Mouse (Mus musculus): ENCODE measurements at regions not wholly inside any gene's neighbourhood (a gene's known extent, or its start where the extent isn't known, plus 50 kb on each side); places are given as distances from the start of the nearest gene placed in this dataset.

DNA sequence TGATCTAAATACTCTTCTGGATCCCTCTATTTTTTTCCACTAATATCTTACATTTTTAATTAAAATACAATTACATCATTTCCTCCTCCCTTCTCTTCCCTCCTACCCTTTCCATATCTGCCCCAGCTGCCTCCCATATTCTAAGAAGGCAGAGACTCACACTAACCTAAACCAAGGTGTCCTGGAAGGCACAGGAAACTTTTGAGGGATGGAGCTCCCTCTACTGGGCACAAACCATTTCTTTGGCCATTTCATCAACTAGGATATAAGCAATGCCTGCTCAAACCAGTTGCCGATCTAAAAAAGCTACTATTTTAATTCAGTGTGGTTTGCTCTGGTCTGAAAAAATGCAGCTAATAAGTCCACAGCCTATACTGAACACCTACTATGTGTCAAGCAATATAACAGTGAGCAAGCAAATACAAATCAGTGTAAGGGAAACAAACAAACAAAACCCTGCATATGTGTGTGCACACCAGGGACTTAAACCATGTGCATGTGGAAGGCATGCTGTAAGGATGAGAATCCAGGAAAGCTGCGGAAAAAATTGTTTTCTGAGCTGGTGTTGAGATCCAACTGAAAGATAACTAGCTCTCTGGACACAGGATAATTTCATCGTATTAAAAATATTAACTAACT is 182.3 kb upstream of the Lmcd1 start:
- intact Hi-C loops (cut with DNase I), result no loop called here
- DNase-seq (ENCODE audit: low spot score in 2 of 2), result peak; percentile 74 to 83

DNA sequence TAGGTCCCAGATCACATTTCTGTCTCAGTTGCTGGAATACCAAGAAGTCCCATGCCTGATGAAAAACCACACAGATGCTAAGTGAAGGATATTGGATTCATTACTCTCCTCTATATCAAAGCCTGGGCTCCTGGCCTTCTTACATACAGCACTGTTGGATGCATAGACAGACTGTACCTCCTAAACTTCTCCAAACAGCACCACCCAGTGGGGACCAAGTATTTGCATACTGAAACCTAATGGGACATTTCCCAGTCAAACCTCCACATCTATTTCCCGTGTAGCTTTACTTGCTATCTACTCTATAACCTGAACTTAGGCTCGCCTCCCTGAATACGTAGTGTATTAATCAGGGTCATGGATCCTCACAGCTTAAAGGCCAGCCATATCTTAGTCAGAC is 180.3 kb upstream of the Lmcd1 start:
- intact Hi-C loops (cut with DNase I), result no loop called here
- DNase-seq (ENCODE audit: low spot score in 2 of 2), result peak in 1 of 2 experiments; percentile 9

DNA sequence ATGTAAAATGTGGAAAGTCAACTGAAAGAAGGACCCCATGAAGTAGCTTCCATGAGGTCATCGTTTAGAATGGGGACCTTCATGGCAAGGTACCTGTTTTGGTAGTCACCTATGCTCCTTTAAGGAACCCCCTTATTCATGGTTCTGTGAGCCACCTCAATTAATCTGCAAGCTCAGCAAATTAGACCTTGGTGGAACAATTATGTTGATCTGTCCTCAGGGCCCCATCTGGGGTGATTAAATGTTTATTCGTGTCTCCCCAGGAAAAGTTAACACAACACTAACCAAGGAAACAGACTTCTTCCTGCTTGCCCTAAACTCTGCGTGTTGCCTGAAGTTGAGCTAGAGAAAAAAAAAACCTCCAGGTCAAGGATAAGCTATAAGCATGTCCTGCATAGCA is 175.9 kb upstream of the Lmcd1 start:
- intact Hi-C loops (cut with DNase I), result no loop called here
- no peak for DNase-seq (ENCODE audit: low spot score in 2 of 2)

DNA sequence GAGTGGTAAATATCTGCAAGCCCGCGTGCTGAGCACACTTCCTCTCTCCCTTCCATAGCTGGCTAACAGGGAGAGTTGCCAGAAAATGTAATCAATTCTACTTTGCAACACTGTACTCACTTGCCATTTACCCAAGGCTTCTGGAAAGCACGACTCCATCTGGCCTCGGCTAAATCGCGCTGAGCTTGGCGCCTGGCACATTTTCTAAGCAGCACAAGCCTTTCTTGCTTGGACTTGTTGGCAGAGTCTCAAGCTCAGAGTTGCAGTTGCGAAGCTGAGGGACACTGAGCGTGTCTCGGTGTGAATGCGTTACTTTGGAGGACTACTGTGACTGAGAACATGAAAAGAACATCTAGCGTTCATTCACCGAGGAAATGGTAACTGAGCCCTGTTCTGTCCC is 164.9 kb upstream of the Lmcd1 start:
- DNase-seq (ENCODE audit: low spot score in 2 of 2), result peak; percentile 77 to 92
- intact Hi-C loops (cut with DNase I), result no loop called here

- intact Hi-C loops (cut with DNase I), result no loop called here
- no peak for DNase-seq (ENCODE audit: low spot score in 2 of 2)
Measured at GRCm38 (mm10) chr6:112119180-112119579, 154.4 kb upstream of the Lmcd1 start.

DNA sequence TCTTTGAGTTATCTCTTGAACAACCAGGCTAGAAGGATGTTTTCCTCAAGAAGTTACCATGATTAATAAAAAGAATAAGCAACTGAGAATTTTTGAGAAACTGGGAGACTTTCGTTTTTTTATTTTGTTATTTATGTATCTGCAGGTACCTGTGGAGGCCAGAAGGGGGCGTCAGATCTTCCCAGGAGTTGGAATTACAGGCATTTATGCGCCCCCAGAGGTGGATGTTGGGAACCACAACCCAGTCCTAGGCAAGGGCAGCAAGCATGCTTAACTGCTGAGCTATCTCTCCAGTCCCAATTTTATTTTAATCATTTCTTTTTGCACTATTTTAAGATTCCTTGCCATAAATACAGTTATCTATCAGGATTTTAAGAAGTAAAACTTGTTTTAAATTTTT is 140.0 kb upstream of the Lmcd1 start:
- DNase-seq (ENCODE audit: low spot score in 2 of 2), result peak; percentile 9 to 15
- intact Hi-C loops (cut with DNase I), result no loop called here

DNA sequence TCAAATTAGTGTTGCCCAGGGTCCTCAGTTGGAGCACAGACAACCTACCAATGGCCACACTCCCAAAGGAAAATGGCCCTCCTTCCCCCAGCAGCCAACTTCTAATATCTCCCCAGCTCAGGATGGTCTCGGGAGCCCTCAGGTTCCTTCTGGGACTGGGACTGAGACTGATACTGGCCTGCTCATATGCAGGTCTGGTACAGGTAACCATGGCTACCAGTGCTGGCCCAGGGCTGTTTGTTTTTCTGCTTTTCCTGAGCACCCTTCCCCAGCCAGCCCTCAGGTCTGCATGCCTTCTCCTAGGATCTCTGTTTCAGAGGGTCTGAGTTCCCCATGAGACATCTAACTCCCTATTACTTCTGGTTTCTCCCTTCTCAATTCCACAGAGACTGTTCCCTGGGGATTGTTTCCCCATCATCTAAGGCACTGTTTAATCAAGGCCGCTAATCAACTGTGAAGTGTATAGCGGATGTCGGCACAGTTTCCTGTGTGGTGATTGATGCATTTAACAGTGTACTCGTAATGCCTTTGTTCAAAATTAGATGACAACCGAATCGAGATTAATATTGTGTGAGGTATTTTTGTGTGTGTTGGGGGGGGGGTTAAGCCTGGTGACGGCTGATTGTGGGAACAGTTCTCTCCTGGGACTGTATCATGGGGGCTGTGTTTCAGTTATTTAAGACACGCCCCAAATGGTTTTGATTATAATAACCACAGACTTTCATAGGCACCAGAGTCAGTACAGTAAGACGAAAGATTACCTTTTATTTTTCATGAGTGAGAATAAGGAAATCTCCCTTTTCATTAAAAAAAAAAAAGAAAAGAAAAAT is 120.8 kb upstream of the Lmcd1 start:
- DNase-seq (ENCODE audit: low spot score in 2 of 2), result no peak
- intact Hi-C loops (cut with DNase I), result no loop called here

DNA sequence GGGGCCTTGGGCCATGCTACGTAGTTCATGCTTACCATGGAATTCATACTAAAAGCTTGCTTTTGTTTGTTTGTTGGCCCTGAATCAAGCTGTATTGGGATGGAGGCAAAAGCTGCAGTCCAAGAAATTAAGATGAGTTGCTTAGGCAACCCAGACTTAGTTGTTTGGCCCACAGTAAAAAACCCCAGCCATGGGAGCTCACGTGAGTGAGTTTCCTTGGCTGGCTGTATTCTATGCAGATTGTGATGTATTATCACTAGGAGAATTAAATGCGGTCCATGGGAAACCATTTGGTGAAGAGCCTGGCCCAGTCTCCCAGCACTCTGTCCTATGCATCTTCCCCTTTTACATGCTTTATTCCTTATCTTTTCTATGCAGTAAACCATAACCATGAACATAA is 106.1 kb upstream of the Lmcd1 start:
- intact Hi-C loops (cut with DNase I), result no loop called here
- no peak for DNase-seq (ENCODE audit: low spot score in 2 of 2)

GRCm38 (mm10) chr6:112176344-112176743 is 97.2 kb upstream of the Lmcd1 start:
- DNase-seq (ENCODE audit: low spot score in 2 of 2), result no peak

GRCm38 (mm10) chr6:112187636-112188035 is 85.9 kb upstream of the Lmcd1 start:
- intact Hi-C loops (cut with DNase I), result no loop called here
- DNase-seq (ENCODE audit: low spot score in 2 of 2), result no peak

More at GRCm38 (mm10) chr6:112176344-112176743, 97.2 kb upstream of the Lmcd1 start:
- intact Hi-C loops (cut with DNase I), result no loop called here

DNA sequence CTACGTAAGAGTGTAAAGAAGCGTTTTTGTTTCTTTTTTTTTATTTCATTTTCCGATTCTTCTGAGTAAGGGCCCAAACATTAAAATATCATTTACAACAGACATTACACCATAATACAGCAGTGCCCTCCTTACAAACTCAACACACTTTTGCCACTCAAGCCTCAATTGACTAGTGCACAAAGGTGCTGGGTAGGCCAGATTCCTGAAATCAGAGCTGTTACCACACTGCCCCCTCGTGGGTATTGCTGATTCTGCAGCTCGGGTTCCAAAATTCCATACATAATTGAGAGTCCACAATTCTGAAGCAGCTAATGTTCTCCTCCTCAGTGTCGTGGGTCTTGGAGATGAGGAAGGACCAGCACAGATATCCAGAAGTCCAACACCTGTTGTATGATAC is 82.5 kb upstream of the Lmcd1 start:
- peak; percentile 81 to 88 for DNase-seq (ENCODE audit: low spot score in 2 of 2)
- intact Hi-C loops (cut with DNase I), result loop anchor here (10.0 kb wide), 1 partner anchor 1546 kb away; the partner anchor contains the start of gene Grm7

DNA sequence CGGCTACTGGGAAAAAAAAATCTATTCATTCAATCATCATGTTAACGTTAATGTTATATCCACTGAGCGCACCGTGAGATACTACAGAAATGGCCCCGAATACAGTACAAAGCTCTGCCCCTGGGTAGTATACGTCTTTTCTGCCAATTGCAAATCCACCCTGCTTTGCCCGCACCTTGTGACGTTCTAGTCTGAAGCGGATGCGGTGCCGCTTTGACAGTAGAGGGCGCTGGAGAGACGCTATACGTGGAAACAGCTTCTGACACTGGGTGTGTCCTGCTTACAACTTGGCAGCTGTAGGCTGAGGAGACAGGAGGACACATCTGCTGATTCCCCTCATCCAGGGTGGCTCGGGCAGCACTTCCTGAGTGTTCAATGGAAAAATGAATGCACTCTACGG is 76.1 kb upstream of the Lmcd1 start:
- DNase-seq (ENCODE audit: low spot score in 2 of 2), result peak; percentile 92 to 96
- intact Hi-C loops (cut with DNase I), result loop anchor here (10.0 kb wide), 1 partner anchor 1553 kb away; the partner anchor contains the start of gene Grm7

GRCm38 (mm10) chr6:112199241-112199640 is 74.3 kb upstream of the Lmcd1 start:
- intact Hi-C loops (cut with DNase I), result loop anchor here (10.0 kb wide), 1 partner anchor 1554 kb away; the partner anchor contains the start of gene Grm7
- no peak for DNase-seq (ENCODE audit: low spot score in 2 of 2)

GRCm38 (mm10) chr6:112202120-112202519 is 71.4 kb upstream of the Lmcd1 start:
- no peak for DNase-seq (ENCODE audit: low spot score in 2 of 2)
- intact Hi-C loops (cut with DNase I), result loop anchor here (10.0 kb wide), 1 partner anchor 283 kb away; the partner anchor contains the start of gene Oxtr

DNA sequence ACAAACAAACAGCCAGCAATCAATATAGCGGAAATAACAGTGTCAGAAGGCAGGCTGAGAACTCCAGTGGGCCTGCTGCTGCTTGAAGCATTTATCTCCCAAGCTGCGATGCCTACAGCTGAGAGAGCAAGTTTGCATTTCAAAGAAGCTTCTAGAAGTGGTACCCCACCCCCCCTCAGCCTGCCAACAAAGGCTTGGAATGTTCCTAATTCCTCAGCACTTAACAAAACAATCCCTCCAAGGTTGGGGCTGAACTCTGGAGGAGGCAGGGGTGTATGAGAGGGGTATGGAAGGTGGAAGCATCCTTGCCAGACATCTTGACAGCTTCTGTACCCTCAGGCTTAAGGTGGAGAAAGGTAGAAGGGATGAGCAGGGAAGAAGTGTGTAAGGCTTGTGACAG is 70.2 kb upstream of the Lmcd1 start:
- DNase-seq (ENCODE audit: low spot score in 2 of 2), result no peak
- intact Hi-C loops (cut with DNase I), result loop anchor here (10.0 kb wide), 1 partner anchor 281 kb away; the partner anchor contains the start of gene Oxtr

- intact Hi-C loops (cut with DNase I), result loop anchor here (10.0 kb wide), 1 partner anchor 280 kb away; the partner anchor contains the start of gene Oxtr
- DNase-seq (ENCODE audit: low spot score in 2 of 2), result no peak
Measured at GRCm38 (mm10) chr6:112204956-112205355, 68.6 kb upstream of the Lmcd1 start.

DNA sequence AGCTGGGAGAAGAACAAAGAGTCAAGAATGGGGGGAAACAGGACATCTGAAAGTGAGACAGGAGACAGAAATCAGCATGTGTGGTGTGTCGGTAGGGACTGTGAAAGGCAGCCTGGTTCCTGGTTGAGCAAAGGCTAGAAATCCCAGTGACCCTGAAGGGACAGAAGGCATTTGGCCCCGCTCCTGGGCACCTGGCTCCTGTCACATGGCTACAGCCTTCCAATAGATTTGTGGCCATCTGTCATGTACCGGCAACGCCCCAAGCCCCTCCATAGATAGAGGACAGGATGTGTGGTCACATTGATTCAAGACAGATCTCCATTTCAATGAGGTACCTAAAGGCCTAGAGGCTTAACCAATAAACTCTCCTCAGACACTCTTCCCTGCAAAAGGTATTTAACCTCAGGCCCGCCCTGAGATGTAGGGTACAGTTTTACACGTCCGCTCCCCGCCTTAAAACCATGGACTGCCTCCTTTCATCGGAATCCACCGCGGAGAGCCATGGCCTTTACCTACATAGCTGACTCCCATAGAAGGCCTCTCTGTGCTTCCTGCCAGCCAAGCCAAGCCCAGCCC is 68.0 kb upstream of the Lmcd1 start:
- DNase-seq (ENCODE audit: low spot score in 2 of 2), result no peak
- intact Hi-C loops (cut with DNase I), result loop anchor here (10.0 kb wide), 1 partner anchor 279 kb away; the partner anchor contains the start of gene Oxtr

GRCm38 (mm10) chr6:112207229-112207628 is 66.3 kb upstream of the Lmcd1 start:
- DNase-seq (ENCODE audit: low spot score in 2 of 2), result peak; percentile 66 to 81
- intact Hi-C loops (cut with DNase I), result loop anchor here (1.0 to 10.0 kb wide), 2 partner anchors 155 to 278 kb away; partner anchors contain the start of gene Oxtr

GRCm38 (mm10) chr6:112210238-112210950 is 63.2 kb upstream of the Lmcd1 start:
- DNase-seq (ENCODE audit: low spot score in 2 of 2), result peak; percentile 43 to 70
- intact Hi-C loops (cut with DNase I), result no loop called here

All from left cerebral cortex, postnatal 14 days (tissue).